Mouse (Mus musculus) limb, embryonic 11.5 days (tissue): ENCODE measurements around the gene Slc25a4. TPM values are rescaled to one million over a fixed set of nuclear protein-coding genes. Genes with fewer than 3 reads are reported as not detected.
A peak's percentile ranks its signal among the peaks of the same experiment; 100 is the strongest.

Source experiments
- ATAC-seq: fragments of 200-750 bp; cut with Nextera tagmentation; 2 replicates; pipeline ENCODE4 v1.8.0; 2017; ENCODE audit warnings: low read depth; ENCODE audit not compliant: insufficient number of reproducible peaks, low FRiP score, low TSS enrichment
- DNase-seq: peaks from one replicate; pipeline ENCODE4 v3.0.0-alpha.2; 2015; ENCODE audit warnings: low spot score
- H3K27ac ChIP-seq: fragments of 300-500 bp; sonication (generic); replicated peaks from 2 replicates; pipeline ENCODE4 v1.5.1; 2014; ENCODE audit warnings: low read depth, mild to moderate bottlenecking, low read length
- H3K27me3 ChIP-seq: fragments of 300-500 bp; sonication (generic); 2 replicates; pipeline ENCODE4 v1.6.1; 2014; ENCODE audit warnings: mild to moderate bottlenecking, low read length, mixed read lengths; ENCODE audit not compliant: control insufficient read depth, insufficient read depth
- H3K36me3 ChIP-seq: fragments of 300-500 bp; sonication (generic); 2 replicates; pipeline ENCODE4 v1.6.1; 2014; ENCODE audit warnings: mild to moderate bottlenecking, low read length, moderate library complexity, mixed read lengths; ENCODE audit not compliant: control insufficient read depth, insufficient read depth
- H3K4me1 ChIP-seq: fragments of 300-500 bp; sonication (generic); 2 replicates; pipeline ENCODE4 v1.6.1; 2014; ENCODE audit warnings: low read length, mixed read lengths; ENCODE audit not compliant: control insufficient read depth, insufficient read depth
- H3K4me2 ChIP-seq: fragments of 300-500 bp; sonication (generic); 2 replicates; pipeline ENCODE4 v1.6.1; 2014; ENCODE audit warnings: low read depth, mild to moderate bottlenecking, moderate library complexity; ENCODE audit not compliant: severe bottlenecking
- H3K4me3 ChIP-seq: fragments of 300-500 bp; sonication (generic); 2 replicates; pipeline ENCODE4 v1.5.1; 2014; ENCODE audit warnings: low read depth, low read length
- H3K9ac ChIP-seq: fragments of 300-500 bp; sonication (generic); 2 replicates; pipeline ENCODE4 v1.6.1; 2014; ENCODE audit warnings: mild to moderate bottlenecking, low read length
- H3K9me3 ChIP-seq: fragments of 300-500 bp; sonication (generic); 2 replicates; pipeline ENCODE4 v1.6.1; 2016; ENCODE audit warnings: low read length; ENCODE audit not compliant: control insufficient read depth
- whole genome bisulfite sequencing: fragments of 180-500 bp; shearing (Covaris S2); extraction: QIAGEN DNeasy Blood & Tissue Kit; methylation state at CpG from one replicate; pipeline ENCODE4 v1.1.7; 2014; 5-methylcytosine and 5-hydroxymethylcytosine counted together
- polyA plus RNA-seq: library from polyadenylated mRNA; unstranded; fragments of >200 nt; fragmentation: Nextera tagmentation; extraction: Ambion mirVana; gene quantifications from 2 replicates; pipeline ENCODE4 v1.2.1, GENCODE M21; 2014

Gene Slc25a4
- polyA plus RNA-seq, 1 experiment from 2014 or later, result 472 TPM

DNA sequence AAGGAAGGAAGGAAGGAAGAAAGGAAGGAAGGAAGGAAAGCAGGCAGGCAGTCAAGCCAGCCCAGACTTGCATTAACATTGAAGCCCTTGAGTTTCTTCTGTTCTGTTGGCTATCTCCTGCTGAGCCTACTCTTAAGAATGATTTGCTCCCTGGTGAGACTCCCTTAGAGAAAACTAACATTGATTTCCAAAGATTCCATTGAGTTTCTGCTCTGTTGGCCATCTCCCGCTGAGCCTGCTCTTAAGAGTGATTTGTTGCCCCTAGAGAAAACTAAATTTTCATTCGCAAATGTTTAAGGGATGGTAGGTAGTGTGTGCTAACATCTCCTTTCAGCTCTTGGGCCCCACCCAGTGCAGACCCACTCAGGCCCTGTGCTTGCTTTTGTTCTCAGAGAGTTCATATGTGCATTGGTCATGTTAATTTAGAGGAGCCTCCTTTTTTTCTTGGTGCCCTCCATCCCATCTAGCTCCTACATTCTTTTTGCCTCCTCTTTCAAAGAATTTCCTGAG lies 2.9 kb upstream of the Slc25a4 start:
- Histone ChIP-seq H3K9me3 (no peaks in the 10 kb centered on the region), H3K36me3 (0 out of 2 replicates have a peak, but pooled peaks cover under 1% of the 10 kb centered on the region), H3K27me3 (no peaks in the 10 kb centered on the region), H3K4me2 (no peak overlapping the region), H3K4me3 (no peak overlapping the region), H3K9ac (no peak overlapping the region), H3K27ac (no peak overlapping the region), H3K4me1 (peaks cover 12% of the 10 kb centered on the region)
- no peak for ATAC-seq
- no peak for DNase-seq
- WGBS, result 31% methylated on average over 2 of the region's 2 CpGs

DNA sequence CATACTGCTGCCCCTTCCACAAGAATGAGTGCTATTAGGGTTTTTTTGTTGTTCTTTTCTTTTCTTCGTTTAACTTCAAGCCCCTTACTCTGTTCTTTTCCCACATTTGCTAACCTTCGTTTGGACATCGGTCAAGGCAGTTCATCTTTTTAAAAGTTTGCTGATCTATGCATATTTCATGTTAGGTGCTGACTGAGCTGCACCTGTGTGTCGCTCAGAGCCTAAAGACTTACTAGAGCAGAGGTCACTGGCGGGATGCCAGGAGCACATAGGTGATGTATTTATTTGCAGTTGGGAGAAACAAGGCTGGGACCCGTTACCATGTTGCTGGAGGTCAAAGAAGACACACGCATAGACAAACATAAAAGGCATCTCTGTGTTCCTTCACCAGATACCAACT lies 1.1 kb upstream of the Slc25a4 start:
- no peak for DNase-seq
- WGBS, result 46% methylated on average over 7 of the region's 7 CpGs
- Histone ChIP-seq H3K27ac (no peak overlapping the region), H3K4me1 (peaks cover 15% of the 10 kb centered on the region), H3K9me3 (no peaks in the 10 kb centered on the region), H3K36me3 (peaks cover 10% of the 10 kb centered on the region; the same call in 1 of the 2 replicates), H3K4me2 (no peak overlapping the region), H3K27me3 (no peaks in the 10 kb centered on the region), H3K4me3 (no peak overlapping the region), H3K9ac (no peak overlapping the region)
- ATAC-seq, result no peak

DNA sequence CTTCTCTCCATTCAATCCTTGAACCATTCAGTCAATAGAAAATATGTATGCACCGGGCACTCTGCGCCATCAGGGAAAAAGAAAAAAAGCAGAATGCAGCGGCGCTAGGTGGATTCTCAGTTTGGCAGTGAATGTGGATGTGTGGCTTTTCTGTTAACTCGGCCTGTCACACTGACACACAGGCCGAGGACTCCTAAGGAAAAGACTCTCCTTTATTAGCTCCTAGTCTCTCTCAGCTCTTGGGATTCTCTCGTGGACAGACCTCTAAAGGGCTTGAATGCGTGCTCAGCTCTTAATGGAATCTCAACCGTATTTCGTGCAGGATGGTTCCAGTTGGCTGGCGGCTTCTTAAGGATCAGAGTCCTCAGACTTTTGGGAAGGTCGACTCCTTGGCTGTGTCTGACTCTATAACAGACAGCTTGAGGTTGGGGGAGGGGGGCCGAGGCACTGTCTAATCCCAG lies 557 bp upstream of the Slc25a4 start:
- Histone ChIP-seq H3K9me3 (no peaks in the 10 kb centered on the region), H3K27me3 (no peaks in the 10 kb centered on the region), H3K4me1 (peaks cover 15% of the 10 kb centered on the region), H3K4me2 (peak overlapping the region; percentile 78), H3K9ac (peak overlapping the region; percentile 93; the same call in 1 of the 2 replicates), H3K4me3 (peak overlapping the region; percentile 71), H3K36me3 (peaks cover 10% of the 10 kb centered on the region; the same call in 1 of the 2 replicates), H3K27ac (no peak overlapping the region)
- 7% methylated on average over 13 of the region's 13 CpGs for WGBS
- no peak for DNase-seq
- no peak for ATAC-seq

DNA sequence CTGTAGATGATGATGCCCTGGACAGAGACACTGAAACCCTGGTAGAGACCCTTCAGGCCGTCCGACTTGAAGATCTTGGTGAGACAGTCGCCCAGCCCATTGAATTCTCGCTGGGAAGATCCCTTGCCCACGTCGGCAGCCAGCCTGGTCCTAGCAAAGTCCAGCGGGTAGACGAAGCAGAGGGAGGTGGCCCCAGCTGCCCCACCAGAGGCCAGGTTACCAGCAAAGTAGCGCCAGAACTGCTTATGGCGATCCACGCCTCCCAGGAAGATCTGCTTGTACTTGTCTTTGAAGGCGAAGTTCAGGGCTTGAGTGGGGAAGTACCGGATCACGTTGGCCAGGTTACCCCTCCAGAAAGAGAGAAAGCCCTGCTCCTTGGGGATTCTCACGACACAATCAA lies 2.0 kb downstream of the Slc25a4 start:
- Histone ChIP-seq H3K27me3 (no peaks in the 10 kb centered on the region), H3K9me3 (no peaks in the 10 kb centered on the region), H3K4me1 (peaks cover 15% of the 10 kb centered on the region), H3K4me3 (no peak overlapping the region), H3K36me3 (peaks cover 19% of the 10 kb centered on the region), H3K4me2 (peak overlapping the region; percentile 78), H3K9ac (no peak overlapping the region), H3K27ac (no peak overlapping the region)
- WGBS, result 89% methylated on average over 15 of the region's 15 CpGs
- DNase-seq, result no peak
- ATAC-seq, result no peak

DNA sequence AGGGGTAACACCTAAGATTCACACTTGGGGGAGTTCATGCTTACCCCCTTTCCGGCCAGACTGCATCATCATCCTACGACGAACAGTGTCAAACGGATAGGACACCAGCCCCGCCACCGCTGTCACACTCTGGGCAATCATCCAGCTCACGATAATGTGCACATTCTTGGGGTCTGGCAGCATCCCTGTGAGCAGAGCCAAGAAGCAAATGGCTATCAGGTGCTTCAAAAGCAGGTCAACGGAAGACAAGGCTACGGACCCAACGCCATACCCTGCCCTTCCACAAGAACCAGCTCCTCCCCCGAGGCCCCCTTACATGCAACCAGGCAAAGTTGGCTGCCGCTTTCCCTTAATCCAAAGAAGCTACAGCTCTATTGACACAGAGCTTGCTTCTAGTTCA lies 2.7 kb downstream of the Slc25a4 start:
- 95% methylated on average over 12 of the region's 12 CpGs for WGBS
- Histone ChIP-seq H3K27ac (no peak overlapping the region), H3K36me3 (peaks cover 21% of the 10 kb centered on the region), H3K4me2 (no peak overlapping the region), H3K27me3 (no peaks in the 10 kb centered on the region), H3K9ac (no peak overlapping the region), H3K4me3 (no peak overlapping the region), H3K9me3 (no peaks in the 10 kb centered on the region), H3K4me1 (peaks cover 15% of the 10 kb centered on the region)
- DNase-seq, result no peak
- no peak for ATAC-seq

DNA sequence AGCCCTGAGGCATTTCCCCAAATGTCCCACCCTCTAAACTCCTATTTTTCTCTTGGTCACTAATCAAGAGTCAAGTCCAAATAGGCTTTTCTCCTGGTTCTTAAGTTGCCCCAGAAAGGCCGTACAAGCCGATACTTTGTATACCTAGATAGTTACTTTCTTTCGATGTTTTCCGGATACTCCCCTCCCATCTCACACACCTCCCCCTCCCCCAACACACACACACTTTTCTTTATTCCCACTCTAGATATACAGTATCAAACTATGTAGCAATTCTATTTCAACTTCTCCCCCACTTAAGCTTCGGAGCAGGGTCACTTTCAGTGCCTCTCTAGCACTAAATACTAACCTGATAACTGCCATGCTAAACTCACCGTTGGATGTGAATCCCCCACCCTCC lies 5.0 kb downstream of the Slc25a4 start:
- 88% methylated on average over 6 of the region's 6 CpGs for WGBS
- Histone ChIP-seq H3K4me3 (no peak overlapping the region), H3K27ac (peak overlapping the region; percentile 51), H3K36me3 (peaks cover 24% of the 10 kb centered on the region), H3K9ac (no peak overlapping the region; the same call in 1 of the 2 replicates), H3K4me1 (peaks cover 11% of the 10 kb centered on the region), H3K9me3 (no peaks in the 10 kb centered on the region), H3K27me3 (no peaks in the 10 kb centered on the region), H3K4me2 (no peak overlapping the region)
- DNase-seq, result no peak
- no peak for ATAC-seq

DNA sequence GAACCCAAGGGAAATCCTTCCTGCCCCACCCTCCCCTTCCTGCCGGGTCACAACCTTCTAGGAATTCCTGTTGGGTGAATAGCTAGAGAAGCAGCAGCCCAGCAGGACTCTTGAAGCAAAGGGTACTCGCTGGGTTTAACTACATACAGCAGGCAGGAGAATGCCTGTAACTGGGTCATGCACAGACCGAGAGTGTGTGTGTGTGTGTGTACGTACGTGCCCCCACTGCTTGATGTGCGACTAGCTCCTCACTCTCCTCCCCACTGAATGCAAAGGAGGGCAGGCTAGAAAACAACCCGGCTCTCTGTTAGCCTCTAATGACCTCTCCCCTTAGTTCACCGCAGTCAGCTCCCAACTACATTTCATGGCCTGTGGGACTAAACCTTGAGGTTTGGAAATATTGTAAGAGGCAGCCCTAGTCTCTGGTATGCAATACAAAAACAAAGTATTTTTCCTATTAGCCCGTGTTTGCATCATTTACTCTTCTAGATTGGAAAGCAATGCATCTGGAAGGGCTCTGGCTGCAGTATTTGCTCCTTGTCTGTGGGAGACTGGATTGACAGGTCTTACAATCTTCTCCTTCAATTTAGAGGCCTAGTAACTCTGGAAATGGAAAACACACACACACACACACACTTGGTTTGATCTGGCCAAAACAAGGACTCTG lies 6.0 kb downstream of the Slc25a4 start:
- peaks cover 24% of the 10 kb centered on the region for H3K36me3 ChIP-seq
- no peak overlapping the region for H3K4me3 ChIP-seq
- no peak overlapping the region for H3K9ac ChIP-seq
- ATAC-seq (no peak), DNase-seq (no peak)
- H3K4me2 ChIP-seq, result no peak overlapping the region
- H3K27me3 ChIP-seq, result no peaks in the 10 kb centered on the region
- 88% methylated on average over 9 of the region's 9 CpGs for WGBS
- peaks cover 11% of the 10 kb centered on the region for H3K4me1 ChIP-seq
- no peaks in the 10 kb centered on the region for H3K9me3 ChIP-seq
- 0 out of 2 replicates have a peak overlapping the region, but pooled peaks have one; percentile 33 for H3K27ac ChIP-seq

DNA sequence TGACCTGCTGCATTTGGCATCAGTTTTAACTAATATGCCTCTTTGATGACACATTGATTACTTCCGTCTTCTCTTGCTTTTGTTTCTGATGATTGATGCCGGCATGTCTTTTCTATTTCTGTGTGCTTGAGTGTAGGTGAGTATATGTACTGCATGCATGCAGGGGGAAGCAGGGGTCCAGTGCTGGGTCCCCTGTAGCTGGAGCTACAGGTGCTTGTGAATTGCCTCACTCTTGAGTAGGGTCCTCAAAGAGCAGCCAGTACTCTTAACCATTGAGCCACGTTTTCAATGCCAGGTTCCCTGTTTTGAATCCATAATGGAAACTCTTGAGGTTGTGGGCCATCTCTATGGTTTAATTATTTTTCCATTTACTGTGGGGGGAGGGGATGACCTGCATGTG lies 6.8 kb downstream of the Slc25a4 start:
- 91% methylated on average over 3 of the region's 3 CpGs for WGBS
- Histone ChIP-seq H3K4me2 (no peak overlapping the region), H3K9me3 (no peaks in the 10 kb centered on the region), H3K36me3 (peaks cover 24% of the 10 kb centered on the region), H3K4me1 (peaks cover 6% of the 10 kb centered on the region), H3K27me3 (no peaks in the 10 kb centered on the region), H3K4me3 (no peak overlapping the region), H3K9ac (no peak overlapping the region), H3K27ac (no peak overlapping the region)
- ATAC-seq, result no peak
- DNase-seq, result no peak
